Mouse (Mus musculus): ENCODE data around the gene Rab3ip.

- TF ChIP-seq CTCF (IDR thresholded peaks at IDR 0.05; ENCODE audit: borderline replicate concordance, control insufficient read depth, extremely low read depth, insufficient read depth, low read length, poor library complexity) (no peak), POLR2A (IDR thresholded peaks at IDR 0.05; ENCODE audit: control insufficient read depth, extremely low read depth, insufficient read depth, low read length, poor library complexity) (no peak)
Measured at GRCm38 (mm10) chr10:116877436-116877835, 73.1 kb downstream of the Rab3ip start.
